Mouse (Mus musculus) B cell, adult (primary cell): ENCODE data around the gene Cemip2. TPM values are rescaled to one million over a fixed set of nuclear protein-coding genes. Genes with fewer than 3 reads are reported as not detected.

ENCODE experiments used
- total RNA-seq: library from RNA; stranded (reverse); gene quantifications from 4 replicates; pipeline ENCODE4 v1.2.4, GENCODE M21; 2023; ENCODE audit not compliant: inconsistent age

The Cemip2 gene
- total RNA-seq, result 15.0 to 18.1 TPM (median 17.7 TPM) in 4 replicates

DNA sequence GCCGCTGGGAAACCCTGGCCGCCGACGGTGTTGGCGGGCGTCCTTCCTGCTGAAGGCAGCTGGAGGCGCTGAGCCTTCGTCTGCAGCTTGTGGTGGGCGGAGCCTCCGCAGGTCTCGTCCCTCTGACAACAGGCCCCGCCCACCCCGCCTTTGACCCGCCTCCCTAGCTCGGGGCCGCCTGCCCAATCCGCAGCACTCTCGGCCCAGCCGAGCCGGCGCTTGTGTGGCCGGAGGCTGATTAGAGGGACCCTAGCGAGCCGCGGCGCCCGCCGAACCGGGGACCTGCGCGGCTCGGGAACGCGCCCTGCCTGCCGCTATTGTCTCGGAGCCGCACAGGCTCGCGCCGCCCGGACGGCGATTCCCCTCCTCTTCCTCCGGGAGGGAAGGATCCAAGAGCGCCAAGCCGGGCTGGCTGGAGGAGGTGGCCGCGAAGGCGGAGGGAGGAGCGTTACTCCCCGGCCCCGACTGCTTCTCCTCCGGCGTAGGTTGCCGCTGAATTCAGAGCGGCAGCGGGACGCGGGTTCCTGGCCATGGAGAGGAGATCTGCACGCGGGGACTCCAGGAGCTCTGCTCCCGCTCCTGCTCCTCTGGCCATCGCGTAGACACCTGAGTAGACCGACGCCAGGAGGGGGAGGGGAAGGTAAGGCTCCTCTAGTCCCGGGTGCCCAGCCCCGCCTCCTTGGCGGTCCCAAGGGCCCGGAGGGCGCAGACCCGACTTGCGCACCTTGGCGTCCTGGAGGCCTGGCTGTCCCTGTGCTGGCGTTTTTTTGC, at the start of gene Cemip2:
Gene Cemip2, plus strand, starts transcription at position 196 of the 771 bp plus-strand sequence.

Other genes with a start within 250 kb of the Cemip2 start
- 135 to 155 TPM (median 148 TPM) in 4 replicates for gene 1110059E24Rik, start 125.4 kb upstream of the Cemip2 start, total RNA-seq
- 150 to 158 TPM (median 152 TPM) in 4 replicates for gene Abhd17b, start 125.2 kb upstream of the Cemip2 start, total RNA-seq